Mouse (Mus musculus) liver, postnatal 0 days (tissue): Measurements from ENCODE around the gene Odaph.

Experiments used
- CTCF ChIP-seq: sonication (generic); IDR thresholded peaks from 2 replicates; pipeline ENCODE4 v1.5.1; 2016; ENCODE audit warnings: antibody characterized with exemption, low read depth
- EP300 ChIP-seq: IDR thresholded peaks from 2 replicates; pipeline ENCODE4 v1.6.1; 2016; ENCODE audit warnings: antibody characterized with exemption, low read depth, mild to moderate bottlenecking

DNA sequence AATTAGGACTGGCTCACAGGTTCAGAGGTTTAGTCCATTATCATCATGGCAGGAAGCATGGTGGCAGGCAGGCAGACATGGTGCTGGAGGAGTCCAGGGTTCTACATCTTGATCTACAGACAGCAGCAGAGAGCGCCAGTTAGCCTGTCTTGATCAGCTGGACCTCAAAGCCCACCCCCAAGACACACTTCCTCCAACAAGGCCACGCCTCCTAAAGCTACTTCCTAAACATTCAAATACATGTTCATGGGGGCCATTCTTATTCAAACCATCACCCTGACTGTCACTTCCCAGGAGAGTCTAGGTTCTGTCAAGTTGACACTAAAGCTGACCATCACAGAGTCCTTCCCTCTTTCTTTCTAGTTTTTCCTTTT lies 9.9 kb upstream of the Odaph start:
- TF ChIP-seq CTCF (no peak), EP300 (no peak)
